Mouse (Mus musculus) brain, embryonic 14.5 days (tissue): ENCODE results near the gene Tns3.

Source experiments
- CTCF ChIP-seq: fragments of 200-500 bp; IDR thresholded peaks from 2 replicates; pipeline ENCODE4 v1.5.1; 2012; ENCODE audit warnings: inconsistent platforms, mild to moderate bottlenecking, moderate library complexity, borderline replicate concordance; ENCODE audit not compliant: insufficient read depth, insufficient read length; ENCODE audit errors: extremely low read depth
- POLR2A ChIP-seq: fragments of 200-500 bp; IDR thresholded peaks from 2 replicates; pipeline ENCODE4 v1.6.1; 2012; ENCODE audit warnings: mild to moderate bottlenecking, inconsistent platforms, borderline replicate concordance; ENCODE audit not compliant: poor library complexity, insufficient read depth, insufficient read length, severe bottlenecking; ENCODE audit errors: extremely low read depth

- TF ChIP-seq CTCF, result no peak
- no peak for TF ChIP-seq POLR2A
These were observed 201.4 kb downstream of the Tns3 start for GRCm38 (mm10) chr11:8462827-8463405.
